8 mouse cellular contexts compared by ENCODE assay signal in genomic region chr7:29212199-29212765, GRCm38 (mm10). TPM values are rescaled to one million over a fixed set of nuclear protein-coding genes. Genes with fewer than 3 reads are reported as not detected.
DNase-seq lines count a peak whose midpoint lies in the region; ATAC-seq and TF ChIP-seq lines count a peak whose summit lies in the region.

No protein-coding gene starts in this region.

- H3K27ac ChIP-seq in kidney, adult 2 months (ENCODE audit: insufficient read depth, low read depth, low read length): no peak overlapping the region
- 0 out of 2 replicates have a peak overlapping the region, but pooled peaks have one; percentile 66 for H3K27ac ChIP-seq in embryonic facial prominence, embryonic 13.5 days
- no peak overlapping the region for H3K27ac ChIP-seq in midbrain, embryonic 10.5 days (replicated peaks)

- no peak for TF ChIP-seq CTCF in kidney, adult 2 months (conservative IDR thresholded peaks at IDR 0.05; ENCODE audit: insufficient read depth, insufficient read length, low read depth, low read length)

- peak overlapping the region; percentile 57 for H3K4me2 ChIP-seq in embryonic facial prominence, embryonic 13.5 days

- no peaks in the 10 kb centered on the region for H3K9me3 ChIP-seq in embryonic facial prominence, embryonic 13.5 days
- H3K9me3 ChIP-seq in midbrain, embryonic 10.5 days (replicated peaks): 0 out of 2 replicates have a peak, but pooled peaks cover 11% of the 10 kb centered on the region

- peak overlapping the region; percentile 48; the same call in 1 of the 2 replicates for H3K4me3 ChIP-seq in kidney, adult 2 months (ENCODE audit: insufficient read depth, low read depth, low read length)
- peak overlapping the region; percentile 45 for H3K4me3 ChIP-seq in embryonic facial prominence, embryonic 13.5 days
- peak overlapping the region; percentile 45 for H3K4me3 ChIP-seq in midbrain, embryonic 10.5 days

- no peak overlapping the region for H3K9ac ChIP-seq in embryonic facial prominence, embryonic 13.5 days

- DNase-seq in kidney, adult 2 months: no peak
- DNase-seq in kidney, adult 18-20 months: no peak
- DNase-seq in kidney, postnatal 25 days: peak; percentile 28 to 48
- DNase-seq in midbrain, embryonic 10.5 days (ENCODE audit: low spot score): peak; percentile 28
- DNase-seq in adipocyte (ENCODE audit: low spot score): no peak
- no peak for DNase-seq in spleen, postnatal 14 days (ENCODE audit: low spot score in 2 of 2)
- DNase-seq in urinary bladder, postnatal 25 days (ENCODE audit: low spot score): no peak

- TF ChIP-seq POLR2A in kidney, adult 2 months (IDR thresholded peaks at IDR 0.05; ENCODE audit: low read depth, low read length): no peak

- ATAC-seq in embryonic facial prominence, embryonic 13.5 days (ENCODE audit: insufficient number of reproducible peaks, insufficient read depth, low FRiP score, low TSS enrichment, low read depth): no peak

- no peaks in the 10 kb centered on the region for H3K36me3 ChIP-seq in kidney, adult 2 months (ENCODE audit: control insufficient read depth, insufficient read depth, low read length)
- H3K36me3 ChIP-seq in embryonic facial prominence, embryonic 13.5 days: no peaks in the 10 kb centered on the region; the same call in 1 of the 2 replicates
- no peaks in the 10 kb centered on the region for H3K36me3 ChIP-seq in midbrain, embryonic 10.5 days

- no peaks in the 10 kb centered on the region for H3K4me1 ChIP-seq in kidney, adult 2 months (ENCODE audit: control insufficient read depth, insufficient read depth, low read length)
- peaks cover 16% of the 10 kb centered on the region; the same call in 1 of the 2 replicates for H3K4me1 ChIP-seq in embryonic facial prominence, embryonic 13.5 days
- H3K4me1 ChIP-seq in midbrain, embryonic 10.5 days: peaks cover 30% of the 10 kb centered on the region

- WGBS in kidney, adult 2 months: 36% methylated on average over 26 of the region's 26 CpGs
- WGBS in embryonic facial prominence, embryonic 13.5 days: 14% methylated on average over 26 of the region's 26 CpGs
- WGBS in midbrain, embryonic 10.5 days: 10% methylated on average over 26 of the region's 26 CpGs

- H3K27me3 ChIP-seq in kidney, adult 2 months (replicated peaks; ENCODE audit: control insufficient read depth, insufficient read depth, low read length): no peaks in the 10 kb centered on the region
- H3K27me3 ChIP-seq in embryonic facial prominence, embryonic 13.5 days: peaks cover 11% of the 10 kb centered on the region
- H3K27me3 ChIP-seq in midbrain, embryonic 10.5 days (ENCODE audit: low read depth, poor library complexity, severe bottlenecking): peaks cover 22% of the 10 kb centered on the region

RNA-seq across cellular contexts. Expression of gene Catsperg1, which starts 1.6 kb away (rescaled TPM):
- 0.86 and 1.1 TPM in 2 replicates for polyA plus RNA-seq in kidney, adult 2 months (2012; rRNA removed)
- polyA plus RNA-seq in embryonic facial prominence, embryonic 13.5 days (2015; fragmentation: Nextera tagmentation; extraction: Ambion mirVana): 0.72 and 0.74 TPM in 2 replicates
- 0.43 and 0.52 TPM in 2 replicates for polyA plus RNA-seq in midbrain, embryonic 10.5 days (2016; fragmentation: Nextera tagmentation; extraction: Ambion mirVana)

RNA-seq across cellular contexts. Expression of gene Kcnk6, which starts 20.0 kb away (rescaled TPM):
- 4.4 and 5.6 TPM in 2 replicates for polyA plus RNA-seq in kidney, adult 2 months (2012; rRNA removed)
- 1.4 and 1.8 TPM in 2 replicates for polyA plus RNA-seq in embryonic facial prominence, embryonic 13.5 days (2015; fragmentation: Nextera tagmentation; extraction: Ambion mirVana)
- 0.65 and 0.85 TPM in 2 replicates for polyA plus RNA-seq in midbrain, embryonic 10.5 days (2016; fragmentation: Nextera tagmentation; extraction: Ambion mirVana)

RNA-seq across cellular contexts. Expression of gene Yif1b, which starts 25.8 kb away (rescaled TPM):
- 179 and 207 TPM in 2 replicates for polyA plus RNA-seq in kidney, adult 2 months (2012; rRNA removed)
- 110 and 111 TPM in 2 replicates for polyA plus RNA-seq in embryonic facial prominence, embryonic 13.5 days (2015; fragmentation: Nextera tagmentation; extraction: Ambion mirVana)
- 106 and 111 TPM in 2 replicates for polyA plus RNA-seq in midbrain, embryonic 10.5 days (2016; fragmentation: Nextera tagmentation; extraction: Ambion mirVana)

RNA-seq across cellular contexts. Expression of gene Psmd8, which starts 31.8 kb away (rescaled TPM):
- 178 and 204 TPM in 2 replicates for polyA plus RNA-seq in kidney, adult 2 months (2012; rRNA removed)
- polyA plus RNA-seq in embryonic facial prominence, embryonic 13.5 days (2015; fragmentation: Nextera tagmentation; extraction: Ambion mirVana): 252 and 273 TPM in 2 replicates
- 295 and 312 TPM in 2 replicates for polyA plus RNA-seq in midbrain, embryonic 10.5 days (2016; fragmentation: Nextera tagmentation; extraction: Ambion mirVana)

RNA-seq across cellular contexts. Expression of gene 2200002D01Rik, which starts 36.0 kb away (rescaled TPM):
- 4.6 and 7.2 TPM in 2 replicates for polyA plus RNA-seq in kidney, adult 2 months (2012; rRNA removed)
- polyA plus RNA-seq in embryonic facial prominence, embryonic 13.5 days (2015; fragmentation: Nextera tagmentation; extraction: Ambion mirVana): 2.2 and 4.4 TPM in 2 replicates
- 4.2 and 4.7 TPM in 2 replicates for polyA plus RNA-seq in midbrain, embryonic 10.5 days (2016; fragmentation: Nextera tagmentation; extraction: Ambion mirVana)

Comparison
In these comparisons a context has a peak if more than half of its experiments do, and no peak if none do; other contexts are left out.
1. DNase-seq: peak in kidney, postnatal 25 days (2 of 2) and midbrain, embryonic 10.5 days (single experiment); none in kidney, adult 2 months (single experiment), kidney, adult 18-20 months (single experiment), adipocyte (single experiment), spleen, postnatal 14 days (0 of 2) and urinary bladder, postnatal 25 days (single experiment).
2. Peak in every context shown above with its lines, with median percentiles within 50 percentile points of each other: H3K4me3 ChIP-seq.